Mouse (Mus musculus) heart, embryonic 13.5 days (tissue): ENCODE data around the gene Cfap54. TPM values are rescaled to one million over a fixed set of nuclear protein-coding genes. Genes with fewer than 3 reads are reported as not detected.

Source experiments
- ATAC-seq: fragments of 200-750 bp; cut with Nextera tagmentation; 2 replicates; pipeline ENCODE4 v1.8.0; 2017; ENCODE audit warnings: moderate TSS enrichment; ENCODE audit not compliant: insufficient number of reproducible peaks, low FRiP score, low TSS enrichment; ENCODE audit errors: extremely low read depth
- H3K27ac ChIP-seq: fragments of 300-500 bp; sonication (generic); replicated peaks from 2 replicates; pipeline ENCODE4 v1.5.1; 2015; ENCODE audit warnings: moderate library complexity, mild to moderate bottlenecking, inconsistent platforms
- H3K27me3 ChIP-seq: fragments of 300-500 bp; sonication (generic); replicated peaks from 2 replicates; pipeline ENCODE4 v1.6.1; 2015; ENCODE audit warnings: mild to moderate bottlenecking, inconsistent platforms
- H3K36me3 ChIP-seq: fragments of 300-500 bp; sonication (generic); 2 replicates; pipeline ENCODE4 v1.6.1; 2015; ENCODE audit warnings: mild to moderate bottlenecking, inconsistent platforms
- H3K4me1 ChIP-seq: fragments of 300-500 bp; sonication (generic); 2 replicates; pipeline ENCODE4 v1.6.1; 2015; ENCODE audit warnings: inconsistent platforms
- H3K4me2 ChIP-seq: fragments of 300-500 bp; sonication (generic); 2 replicates; pipeline ENCODE4 v1.6.1; 2015; ENCODE audit warnings: inconsistent platforms, mild to moderate bottlenecking, moderate library complexity
- H3K4me3 ChIP-seq: fragments of 300-500 bp; sonication (generic); 2 replicates; pipeline ENCODE4 v1.5.1; 2015; ENCODE audit warnings: moderate library complexity, mild to moderate bottlenecking, inconsistent platforms
- H3K9ac ChIP-seq: fragments of 300-500 bp; sonication (generic); 2 replicates; pipeline ENCODE4 v1.6.1; 2015; ENCODE audit warnings: inconsistent platforms, mild to moderate bottlenecking, moderate library complexity
- H3K9me3 ChIP-seq: fragments of 300-500 bp; sonication (generic); 2 replicates; pipeline ENCODE4 v1.6.1; 2016; ENCODE audit warnings: inconsistent platforms
- WGBS: fragments of 180-500 bp; shearing (Covaris S2); methylation state at CpG from one replicate; pipeline ENCODE4 v1.1.7; 2015; ENCODE audit warnings: mixed read lengths; 5-methylcytosine and 5-hydroxymethylcytosine counted together
- polyA plus RNA-seq: library from polyadenylated mRNA; unstranded; fragments of >200 nt; fragmentation: Nextera tagmentation; extraction: Ambion mirVana; gene quantifications from 2 replicates; pipeline ENCODE4 v1.2.1, GENCODE M21; 2015

The Cfap54 gene
- polyA plus RNA-seq, 1 experiment from 2014 or later, result 0.23 TPM

GRCm38 (mm10) chr10:93006405-93006804 is 75.0 kb downstream of the Cfap54 start:
- 74% methylated on average over 9 of the region's 9 CpGs for WGBS
- Histone ChIP-seq H3K27ac (no peak overlapping the region), H3K27me3 (no peaks in the 10 kb centered on the region; the same call in 1 of the 2 replicates), H3K9me3 (no peaks in the 10 kb centered on the region), H3K4me2 (no peak overlapping the region), H3K4me3 (no peak overlapping the region), H3K9ac (no peak overlapping the region), H3K36me3 (no peaks in the 10 kb centered on the region), H3K4me1 (no peaks in the 10 kb centered on the region)
- no peak for ATAC-seq

GRCm38 (mm10) chr10:92998536-92998935 is 82.9 kb downstream of the Cfap54 start:
- no peak for ATAC-seq
- Histone ChIP-seq H3K27ac (no peak overlapping the region), H3K4me2 (no peak overlapping the region), H3K9me3 (no peaks in the 10 kb centered on the region), H3K4me3 (no peak overlapping the region), H3K9ac (no peak overlapping the region), H3K4me1 (no peaks in the 10 kb centered on the region), H3K36me3 (no peaks in the 10 kb centered on the region), H3K27me3 (no peaks in the 10 kb centered on the region)
- 78% methylated on average over 9 of the region's 9 CpGs for WGBS

DNA sequence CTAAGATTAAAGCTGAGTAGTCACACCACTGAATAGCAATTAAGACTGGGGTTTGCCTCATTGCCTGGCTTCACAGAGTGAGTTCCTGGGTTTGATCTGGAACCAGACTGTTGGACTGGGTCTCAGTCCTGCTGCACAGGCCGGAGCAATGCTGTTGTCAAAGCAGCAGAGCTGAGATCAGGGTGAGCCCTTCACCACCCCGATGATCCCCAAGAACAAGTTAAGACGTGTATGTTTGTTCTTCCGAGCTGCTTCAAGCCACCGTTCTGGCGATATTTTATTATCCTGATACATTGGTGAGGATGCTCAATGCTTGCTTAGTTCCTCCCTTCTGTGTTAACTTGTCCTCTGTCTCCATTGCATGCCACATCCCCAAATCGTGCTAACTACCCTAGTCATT is 86.2 kb downstream of the Cfap54 start:
- no peak overlapping the region for H3K27ac ChIP-seq
- no peak for ATAC-seq
- peaks cover 4% of the 10 kb centered on the region; the same call in 1 of the 2 replicates for H3K4me1 ChIP-seq
- no peak overlapping the region for H3K9ac ChIP-seq
- H3K4me3 ChIP-seq, result no peak overlapping the region
- no peaks in the 10 kb centered on the region for H3K27me3 ChIP-seq
- 83% methylated on average over 7 of the region's 7 CpGs for WGBS
- H3K4me2 ChIP-seq, result no peak overlapping the region
- no peaks in the 10 kb centered on the region for H3K36me3 ChIP-seq
- no peaks in the 10 kb centered on the region for H3K9me3 ChIP-seq

GRCm38 (mm10) chr10:92994340-92994739 is 87.1 kb downstream of the Cfap54 start:
- no peaks in the 10 kb centered on the region for H3K27me3 ChIP-seq
- WGBS, result 42% methylated on average over 3 of the region's 3 CpGs
- no peak overlapping the region for H3K4me3 ChIP-seq
- H3K9ac ChIP-seq, result no peak overlapping the region
- no peak overlapping the region for H3K27ac ChIP-seq
- H3K4me2 ChIP-seq, result no peak overlapping the region
- no peaks in the 10 kb centered on the region for H3K36me3 ChIP-seq
- ATAC-seq, result no peak
- H3K9me3 ChIP-seq, result no peaks in the 10 kb centered on the region
- H3K4me1 ChIP-seq, result peaks cover 4% of the 10 kb centered on the region; the same call in 1 of the 2 replicates

DNA sequence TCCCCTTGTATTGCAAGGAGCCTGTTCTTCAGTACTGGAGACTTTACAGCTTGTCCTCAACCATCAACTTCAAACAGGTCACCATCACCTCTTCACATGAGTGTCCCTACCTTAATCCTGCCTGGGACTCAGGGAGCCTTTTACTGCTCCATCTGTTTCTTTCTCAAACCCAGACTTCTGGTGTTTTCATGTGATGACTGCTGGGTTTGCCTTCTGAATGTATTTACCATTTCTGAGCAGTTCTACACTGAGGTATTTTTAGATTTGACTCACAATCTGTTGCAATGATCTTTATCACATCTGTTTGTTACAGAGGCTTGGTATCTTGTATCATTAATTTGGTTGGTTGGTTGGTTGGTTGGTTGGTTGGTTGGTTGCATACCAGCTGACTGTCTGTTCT is 88.9 kb downstream of the Cfap54 start:
- H3K9me3 ChIP-seq, result no peaks in the 10 kb centered on the region
- no peak overlapping the region for H3K9ac ChIP-seq
- H3K27ac ChIP-seq, result no peak overlapping the region

GRCm38 (mm10) chr10:92990576-92990975 is 90.8 kb downstream of the Cfap54 start:
- no peak for ATAC-seq
- WGBS, result 73% methylated on average over 2 of the region's 2 CpGs
- H3K36me3 ChIP-seq, result no peaks in the 10 kb centered on the region
- H3K27me3 ChIP-seq, result no peaks in the 10 kb centered on the region
- H3K27ac ChIP-seq, result no peak overlapping the region
- no peak overlapping the region for H3K4me3 ChIP-seq
- H3K4me2 ChIP-seq, result no peak overlapping the region
- no peak overlapping the region for H3K9ac ChIP-seq
- H3K9me3 ChIP-seq, result no peaks in the 10 kb centered on the region
- peaks cover 4% of the 10 kb centered on the region; the same call in 1 of the 2 replicates for H3K4me1 ChIP-seq

More for the DNA sequence above, 88.9 kb downstream of the Cfap54 start:
- no peak overlapping the region for H3K4me2 ChIP-seq
- H3K36me3 ChIP-seq, result no peaks in the 10 kb centered on the region
- no peak for ATAC-seq
- peaks cover 4% of the 10 kb centered on the region; the same call in 1 of the 2 replicates for H3K4me1 ChIP-seq
- H3K4me3 ChIP-seq, result no peak overlapping the region
- H3K27me3 ChIP-seq, result no peaks in the 10 kb centered on the region

DNA sequence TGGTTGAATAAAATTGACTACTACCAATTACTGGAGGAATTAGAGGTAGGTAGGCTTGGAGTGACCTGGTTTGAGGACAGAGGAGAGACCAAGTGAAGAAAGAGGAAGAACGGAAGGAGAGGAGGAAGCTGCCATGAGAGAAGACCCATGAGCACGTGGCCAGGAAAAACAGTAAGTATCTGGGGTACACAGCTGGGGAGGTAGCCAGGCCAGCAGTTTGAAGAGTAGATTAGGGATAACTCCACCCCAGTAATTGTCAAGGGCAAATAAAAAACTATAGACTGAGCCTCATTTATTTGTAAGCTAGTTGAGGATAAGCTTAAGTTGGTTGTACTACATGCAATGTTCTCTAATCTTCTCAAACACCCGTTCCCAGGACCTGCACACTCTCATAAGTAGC is 116.3 kb downstream of the Cfap54 start:
- Histone ChIP-seq H3K4me3 (no peak overlapping the region), H3K4me2 (no peak overlapping the region), H3K36me3 (no peaks in the 10 kb centered on the region), H3K4me1 (no peaks in the 10 kb centered on the region), H3K9ac (no peak overlapping the region), H3K27ac (no peak overlapping the region), H3K9me3 (no peaks in the 10 kb centered on the region), H3K27me3 (no peaks in the 10 kb centered on the region)
- no peak for ATAC-seq
- WGBS, result 73% methylated on average over 3 of the region's 3 CpGs

GRCm38 (mm10) chr10:92950044-92950443 is 131.4 kb downstream of the Cfap54 start:
- Histone ChIP-seq H3K27ac (no peak overlapping the region), H3K36me3 (no peaks in the 10 kb centered on the region)
- 66% methylated on average over 1 of the region's 1 CpGs for WGBS

GRCm38 (mm10) chr10:92942848-92943645 is 138.4 kb downstream of the Cfap54 start:
- H3K9ac ChIP-seq, result no peak overlapping the region
- H3K4me1 ChIP-seq, result no peaks in the 10 kb centered on the region
- 53% methylated on average over 7 of the region's 7 CpGs for WGBS
- H3K27me3 ChIP-seq, result no peaks in the 10 kb centered on the region
- H3K27ac ChIP-seq, result no peak overlapping the region
- no peak overlapping the region for H3K4me2 ChIP-seq
- no peaks in the 10 kb centered on the region for H3K9me3 ChIP-seq
- no peaks in the 10 kb centered on the region for H3K36me3 ChIP-seq
- no peak for ATAC-seq
- H3K4me3 ChIP-seq, result no peak overlapping the region

More at GRCm38 (mm10) chr10:92950044-92950443, 131.4 kb downstream of the Cfap54 start:
- Histone ChIP-seq H3K9ac (no peak overlapping the region), H3K4me1 (no peaks in the 10 kb centered on the region), H3K4me3 (no peak overlapping the region), H3K9me3 (peaks cover 10% of the 10 kb centered on the region; the same call in 1 of the 2 replicates), H3K27me3 (no peaks in the 10 kb centered on the region), H3K4me2 (no peak overlapping the region)
- ATAC-seq, result no peak

DNA sequence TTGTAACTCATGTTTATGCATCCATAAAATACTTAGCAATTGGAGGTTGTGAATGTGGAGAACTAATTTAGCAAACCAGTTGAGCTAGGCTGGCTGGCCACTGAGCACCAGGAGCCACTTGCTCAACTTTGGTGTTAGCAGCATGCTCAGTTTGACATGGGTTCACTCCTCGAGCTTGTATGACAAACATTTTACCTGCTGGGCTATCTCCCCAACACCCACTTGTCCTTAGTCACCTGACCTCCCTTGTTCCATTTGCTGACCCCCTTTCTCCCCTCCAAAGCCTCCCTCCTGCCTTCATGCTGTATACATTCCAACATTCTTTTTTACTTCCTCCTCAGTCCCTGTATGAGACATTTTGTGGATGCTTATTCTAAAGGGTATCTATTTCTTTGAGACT is 139.8 kb downstream of the Cfap54 start:
- Histone ChIP-seq H3K4me2 (no peak overlapping the region), H3K9me3 (no peaks in the 10 kb centered on the region), H3K9ac (no peak overlapping the region), H3K27ac (no peak overlapping the region), H3K27me3 (no peaks in the 10 kb centered on the region), H3K36me3 (no peaks in the 10 kb centered on the region), H3K4me1 (no peaks in the 10 kb centered on the region), H3K4me3 (no peak overlapping the region)
- ATAC-seq, result no peak
- WGBS, result 39% methylated on average over 1 of the region's 1 CpGs

GRCm38 (mm10) chr10:92937741-92938285 is 143.6 kb downstream of the Cfap54 start:
- Histone ChIP-seq H3K9ac (no peak overlapping the region), H3K4me3 (no peak overlapping the region), H3K27me3 (no peaks in the 10 kb centered on the region), H3K4me2 (no peak overlapping the region), H3K27ac (no peak overlapping the region), H3K4me1 (peaks cover 8% of the 10 kb centered on the region), H3K9me3 (no peaks in the 10 kb centered on the region), H3K36me3 (no peaks in the 10 kb centered on the region)
- 57% methylated on average over 10 of the region's 10 CpGs for WGBS
- ATAC-seq, result no peak

DNA sequence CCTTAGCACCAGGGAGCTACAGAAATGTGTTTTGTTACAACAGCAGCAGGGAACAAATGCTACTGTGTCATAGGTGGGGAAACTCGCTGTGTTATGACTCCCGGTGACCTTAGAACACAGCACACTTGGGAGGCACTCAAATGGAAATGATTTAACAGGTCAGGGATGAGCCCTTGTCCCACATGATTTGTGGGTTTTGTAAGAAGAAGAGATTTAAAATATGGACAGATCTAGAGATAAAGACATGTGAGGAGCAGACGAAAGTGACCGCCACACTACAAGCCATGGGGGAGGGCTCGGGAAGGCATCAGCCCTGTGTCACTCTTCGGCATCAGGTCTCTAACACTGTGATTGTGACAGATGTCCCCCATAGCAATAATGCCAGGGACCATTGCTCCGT is 144.3 kb downstream of the Cfap54 start:
- peaks cover 8% of the 10 kb centered on the region for H3K4me1 ChIP-seq
- no peak for ATAC-seq
- 81% methylated on average over 7 of the region's 7 CpGs for WGBS

More for the DNA sequence above, 144.3 kb downstream of the Cfap54 start:
- Histone ChIP-seq H3K9me3 (no peaks in the 10 kb centered on the region), H3K4me2 (no peak overlapping the region), H3K27ac (no peak overlapping the region), H3K9ac (no peak overlapping the region), H3K36me3 (no peaks in the 10 kb centered on the region), H3K27me3 (no peaks in the 10 kb centered on the region), H3K4me3 (no peak overlapping the region)
